27 mouse cellular contexts compared by ENCODE assay signal in genomic region chr3:136749477-136749797, GRCm38 (mm10).
"Had no signal": no experiment of that assay in that cellular context is flagged by ENCODE, and none has a peak within 500 bp of the region (broad histone marks: within the 10 kb centered on the region; RNA-seq: fewer than 3 reads in every experiment).

No protein-coding gene starts in this region.

- H3K27me3 ChIP-seq: heart, embryonic 12.5 days; hindbrain, embryonic 12.5 days; intestine, embryonic 15.5 days; limb, embryonic 12.5 days; liver, embryonic 13.5 days; liver, embryonic 15.5 days had no signal

- H3K4me3 ChIP-seq: heart, embryonic 10.5 days; heart, embryonic 12.5 days; hindbrain, embryonic 10.5 days; hindbrain, embryonic 12.5 days; intestine, embryonic 15.5 days; layer of hippocampus, adult 2 months; left cerebral cortex, adult 2 months; limb, embryonic 10.5 days; limb, embryonic 12.5 days; liver, embryonic 13.5 days; liver, embryonic 15.5 days had no signal

- DNase-seq: gastrocnemius, postnatal 10 days; gastrocnemius, postnatal 25 days; heart, adult 18-20 months; heart, postnatal 10 days; heart, postnatal 4 days; kidney, adult 18-20 months; kidney, adult 8-10 months; kidney, postnatal 10 days; kidney, postnatal 25 days; kidney, postnatal 4 days; liver; liver, embryonic 13.5 days had no signal

- H3K4me1 ChIP-seq: intestine, embryonic 15.5 days had no signal

- H3K36me3 ChIP-seq: heart, embryonic 10.5 days; heart, embryonic 12.5 days; hindbrain, embryonic 10.5 days; hindbrain, embryonic 12.5 days; intestine, embryonic 15.5 days; limb, embryonic 10.5 days; limb, embryonic 12.5 days; liver, embryonic 13.5 days; liver, embryonic 15.5 days had no signal

- ATAC-seq: hindbrain, embryonic 16.5 days; inflammation-experienced regulatory T-cells, adult 6 months; intestine, embryonic 15.5 days; intestine, postnatal 0 days had no signal

- H3K27ac ChIP-seq: heart, embryonic 10.5 days; hindbrain, embryonic 10.5 days; hindbrain, embryonic 12.5 days; hindbrain, embryonic 14.5 days; intestine, embryonic 15.5 days; left cerebral cortex, adult 2 months; limb, embryonic 10.5 days; limb, embryonic 12.5 days; liver, embryonic 13.5 days; liver, embryonic 15.5 days had no signal

- H3K9ac ChIP-seq: heart, embryonic 12.5 days; hindbrain, embryonic 12.5 days; hindbrain, embryonic 14.5 days; intestine, embryonic 15.5 days; limb, embryonic 12.5 days; liver, embryonic 13.5 days; liver, embryonic 15.5 days had no signal

- H3K4me2 ChIP-seq: heart, embryonic 12.5 days; hindbrain, embryonic 12.5 days; hindbrain, embryonic 14.5 days; intestine, embryonic 15.5 days; limb, embryonic 12.5 days; liver, embryonic 11.5 days; liver, embryonic 13.5 days; liver, embryonic 15.5 days had no signal

- H3K9me3 ChIP-seq: heart, embryonic 10.5 days; heart, embryonic 12.5 days; hindbrain, embryonic 10.5 days; hindbrain, embryonic 12.5 days; intestine, embryonic 15.5 days; limb, embryonic 10.5 days; limb, embryonic 12.5 days; liver, embryonic 13.5 days; liver, embryonic 15.5 days had no signal
